Mouse (Mus musculus): Measurements from ENCODE around the gene Slc7a9.

- no peak for TF ChIP-seq EP300 (IDR thresholded peaks at IDR 0.05; ENCODE audit: low read depth)
- no peak for TF ChIP-seq CTCF (IDR thresholded peaks at IDR 0.05; ENCODE audit: low read depth)
These were observed 48.9 kb downstream of the Slc7a9 start for GRCm38 (mm10) chr7:35497516-35497915.
